Mouse (Mus musculus) spleen, postnatal 4 days (tissue): ENCODE measurements around the gene Rabif.
A peak's percentile ranks its signal among the peaks of the same experiment; 100 is the strongest.

ENCODE experiments used
- DNase-seq, 2 experiments: peaks; one replicate each; pipeline ENCODE4 v3.0.0; 2022; ENCODE audit warnings: low spot score in 2 of 2

Rabif gene

DNA sequence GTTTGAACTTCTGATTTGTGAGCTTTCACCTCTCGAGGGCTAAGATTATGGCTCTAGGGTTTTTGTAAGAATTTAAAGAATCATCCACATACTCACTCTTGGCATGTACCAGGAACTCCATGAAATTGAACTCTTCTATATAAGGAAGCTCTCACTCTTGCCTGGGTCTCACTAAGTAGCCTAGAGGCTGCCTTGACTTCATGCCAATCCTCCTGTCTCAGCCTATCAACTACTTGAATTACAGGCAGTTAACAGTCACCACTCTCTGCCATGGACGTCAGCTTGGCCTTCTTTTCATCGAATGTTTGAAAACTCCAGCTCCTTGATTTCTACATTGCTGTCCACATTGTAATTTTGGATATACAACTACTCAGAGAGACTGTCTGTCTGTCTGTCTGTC is 57.9 kb downstream of the Rabif start:
- DNase-seq, result no peak

- peak; percentile 18 to 66 for DNase-seq
Measured at GRCm38 (mm10) chr1:134555240-134555870, 60.9 kb downstream of the Rabif start.

GRCm38 (mm10) chr1:134555871-134556670 is 61.6 kb downstream of the Rabif start:
- peak; percentile 37 to 74 for DNase-seq

DNA sequence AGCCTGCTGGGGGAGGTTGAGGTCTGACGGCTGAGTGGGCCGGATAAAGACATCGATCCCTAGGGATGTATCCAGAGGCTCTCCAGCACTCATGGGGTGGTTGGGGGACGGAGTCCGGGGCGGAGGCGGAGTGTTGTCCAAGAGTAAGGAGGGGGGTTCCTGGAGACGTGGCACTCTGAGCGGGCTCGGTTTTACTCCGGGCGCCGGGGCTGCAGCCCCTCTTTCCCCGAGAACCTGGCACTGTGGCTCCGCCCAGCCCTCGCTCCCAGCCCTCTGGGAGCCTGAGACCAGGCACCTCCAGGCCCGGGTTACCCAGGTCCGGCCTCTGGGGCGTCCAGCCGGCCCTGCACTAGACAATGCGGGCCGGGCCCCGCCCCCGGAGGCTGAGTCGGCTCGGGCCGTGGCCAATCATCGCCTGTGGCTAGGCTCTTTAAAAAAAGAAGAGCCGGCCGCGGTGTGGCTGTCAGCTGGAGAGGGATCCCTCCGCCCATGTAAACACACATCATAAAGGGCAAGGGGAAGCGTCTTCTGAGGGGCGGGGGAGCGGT is 62.3 kb downstream of the Rabif start:
- peak; percentile 90 to 94 for DNase-seq
